Mouse (Mus musculus) limb, embryonic 10.5 days (tissue): Measurements from ENCODE around the gene Nhej1. TPM values are rescaled to one million over a fixed set of nuclear protein-coding genes. Genes with fewer than 3 reads are reported as not detected.

ENCODE experiments used
- DNase-seq: peaks from one replicate; pipeline ENCODE4 v3.0.0-alpha.2; 2017; ENCODE audit warnings: low spot score
- H3K27ac ChIP-seq: fragments of 300-500 bp; sonication (generic); 2 replicates; pipeline ENCODE4 v1.5.1; 2016; ENCODE audit warnings: mild to moderate bottlenecking
- H3K27me3 ChIP-seq: fragments of 300-500 bp; sonication (generic); 2 replicates; pipeline ENCODE4 v1.6.1; 2016; ENCODE audit warnings: low read depth, mild to moderate bottlenecking; ENCODE audit not compliant: poor library complexity, severe bottlenecking
- H3K36me3 ChIP-seq: fragments of 300-500 bp; sonication (generic); 2 replicates; pipeline ENCODE4 v1.6.1; 2016; ENCODE audit warnings: mild to moderate bottlenecking, moderate library complexity
- H3K4me1 ChIP-seq: fragments of 300-500 bp; sonication (generic); 2 replicates; pipeline ENCODE4 v1.6.1; 2016
- H3K4me3 ChIP-seq: fragments of 300-500 bp; sonication (generic); 2 replicates; pipeline ENCODE4 v1.5.1; 2016; ENCODE audit warnings: mild to moderate bottlenecking, moderate library complexity
- H3K9me3 ChIP-seq: fragments of 300-500 bp; sonication (generic); replicated peaks from 2 replicates; pipeline ENCODE4 v1.6.1; 2016; ENCODE audit warnings: mild to moderate bottlenecking
- WGBS: fragments of 180-500 bp; shearing (Covaris S2); methylation state at CpG from one replicate; pipeline ENCODE4 v1.1.7; 2016; 5-methylcytosine and 5-hydroxymethylcytosine counted together
- polyA plus RNA-seq: library from polyadenylated mRNA; unstranded; fragments of >200 nt; fragmentation: Nextera tagmentation; extraction: Ambion mirVana; gene quantifications from 2 replicates; pipeline ENCODE4 v1.2.1, GENCODE M21; 2016

Gene Nhej1
- polyA plus RNA-seq, 1 experiment from 2014 or later: 13.3 TPM

GRCm38 (mm10) chr1:75040429-75040828 lies 84.6 kb downstream of the Nhej1 start:
- Histone ChIP-seq H3K36me3 (no peaks in the 10 kb centered on the region), H3K9me3 (no peaks in the 10 kb centered on the region), H3K27ac (no peak overlapping the region), H3K4me1 (peaks cover 8% of the 10 kb centered on the region), H3K27me3 (no peaks in the 10 kb centered on the region), H3K4me3 (no peak overlapping the region)
- WGBS: 16% methylated on average over 7 of the region's 7 CpGs
- DNase-seq: peak; percentile 34

GRCm38 (mm10) chr1:75032041-75032440 lies 93.0 kb downstream of the Nhej1 start:
- H3K9me3 ChIP-seq: no peaks in the 10 kb centered on the region
- WGBS: 90% methylated on average over 10 of the region's 10 CpGs
- DNase-seq: no peak
- H3K36me3 ChIP-seq: no peaks in the 10 kb centered on the region
- H3K4me3 ChIP-seq: no peak overlapping the region
- H3K4me1 ChIP-seq: no peaks in the 10 kb centered on the region
- no peak overlapping the region for H3K27ac ChIP-seq
- H3K27me3 ChIP-seq: no peaks in the 10 kb centered on the region

GRCm38 (mm10) chr1:75027061-75027779 lies 97.8 kb downstream of the Nhej1 start:
- 27% methylated on average over 2 of the region's 2 CpGs for WGBS
- Histone ChIP-seq H3K27me3 (no peaks in the 10 kb centered on the region), H3K9me3 (no peaks in the 10 kb centered on the region), H3K27ac (no peak overlapping the region), H3K36me3 (no peaks in the 10 kb centered on the region), H3K4me3 (no peak overlapping the region), H3K4me1 (no peaks in the 10 kb centered on the region)
- DNase-seq: no peak

- Histone ChIP-seq H3K9me3 (no peaks in the 10 kb centered on the region), H3K27me3 (no peaks in the 10 kb centered on the region), H3K4me3 (no peak overlapping the region), H3K36me3 (no peaks in the 10 kb centered on the region), H3K27ac (no peak overlapping the region), H3K4me1 (no peaks in the 10 kb centered on the region)
- 79% methylated on average over 7 of the region's 7 CpGs for WGBS
- no peak for DNase-seq
These were observed 100.4 kb downstream of the Nhej1 start for GRCm38 (mm10) chr1:75024419-75025199.

- no peak overlapping the region for H3K4me3 ChIP-seq
- no peak overlapping the region for H3K27ac ChIP-seq
- no peaks in the 10 kb centered on the region for H3K27me3 ChIP-seq
- no peak for DNase-seq
- no peaks in the 10 kb centered on the region for H3K36me3 ChIP-seq
- H3K4me1 ChIP-seq: no peaks in the 10 kb centered on the region
- no peaks in the 10 kb centered on the region for H3K9me3 ChIP-seq
- WGBS: 78% methylated on average over 5 of the region's 5 CpGs
These were observed 102.8 kb downstream of the Nhej1 start for GRCm38 (mm10) chr1:75022216-75022615.

GRCm38 (mm10) chr1:75016846-75017245 lies 108.2 kb downstream of the Nhej1 start:
- no peak overlapping the region for H3K4me3 ChIP-seq
- no peaks in the 10 kb centered on the region for H3K9me3 ChIP-seq
- DNase-seq: peak; percentile 90
- no peak overlapping the region for H3K27ac ChIP-seq
- H3K4me1 ChIP-seq: peaks cover 18% of the 10 kb centered on the region
- H3K27me3 ChIP-seq: peaks cover 10% of the 10 kb centered on the region; the same call in 1 of the 2 replicates
- no peaks in the 10 kb centered on the region for H3K36me3 ChIP-seq
- WGBS: 4% methylated on average over 6 of the region's 6 CpGs

GRCm38 (mm10) chr1:75015551-75016265 lies 109.3 kb downstream of the Nhej1 start:
- Histone ChIP-seq H3K27ac (no peak overlapping the region), H3K27me3 (peaks cover 10% of the 10 kb centered on the region; the same call in 1 of the 2 replicates), H3K36me3 (no peaks in the 10 kb centered on the region), H3K4me3 (no peak overlapping the region), H3K4me1 (peaks cover 18% of the 10 kb centered on the region), H3K9me3 (no peaks in the 10 kb centered on the region)
- 26% methylated on average over 13 of the region's 13 CpGs for WGBS
- DNase-seq: peak; percentile 35

GRCm38 (mm10) chr1:75014210-75014845 lies 110.7 kb downstream of the Nhej1 start:
- Histone ChIP-seq H3K9me3 (no peaks in the 10 kb centered on the region), H3K4me1 (peaks cover 18% of the 10 kb centered on the region), H3K27ac (no peak overlapping the region), H3K36me3 (no peaks in the 10 kb centered on the region), H3K4me3 (no peak overlapping the region), H3K27me3 (peaks cover 10% of the 10 kb centered on the region; the same call in 1 of the 2 replicates)
- no peak for DNase-seq
- 44% methylated on average over 5 of the region's 5 CpGs for WGBS

GRCm38 (mm10) chr1:75010817-75011216 lies 114.2 kb downstream of the Nhej1 start:
- Histone ChIP-seq H3K27me3 (peaks cover 6% of the 10 kb centered on the region; the same call in 1 of the 2 replicates), H3K9me3 (no peaks in the 10 kb centered on the region)

GRCm38 (mm10) chr1:75010203-75010602 lies 114.8 kb downstream of the Nhej1 start:
- 77% methylated on average over 2 of the region's 2 CpGs for WGBS
- Histone ChIP-seq H3K27me3 (no peaks in the 10 kb centered on the region; the same call in 1 of the 2 replicates), H3K9me3 (no peaks in the 10 kb centered on the region), H3K4me3 (no peak overlapping the region), H3K4me1 (peaks cover 12% of the 10 kb centered on the region), H3K36me3 (no peaks in the 10 kb centered on the region), H3K27ac (no peak overlapping the region)
- DNase-seq: no peak

More at GRCm38 (mm10) chr1:75010817-75011216, 114.2 kb downstream of the Nhej1 start:
- Histone ChIP-seq H3K27ac (no peak overlapping the region), H3K36me3 (no peaks in the 10 kb centered on the region), H3K4me1 (peaks cover 16% of the 10 kb centered on the region), H3K4me3 (no peak overlapping the region)
- no peak for DNase-seq

GRCm38 (mm10) chr1:75006016-75006415 lies 119.0 kb downstream of the Nhej1 start:
- 52% methylated on average over 4 of the region's 4 CpGs for WGBS
- no peak for DNase-seq
- H3K4me1 ChIP-seq: 0 out of 2 replicates have a peak, but pooled peaks cover 3% of the 10 kb centered on the region
- H3K36me3 ChIP-seq: no peaks in the 10 kb centered on the region
- H3K9me3 ChIP-seq: no peaks in the 10 kb centered on the region
- H3K27me3 ChIP-seq: no peaks in the 10 kb centered on the region
- H3K27ac ChIP-seq: no peak overlapping the region
- no peak overlapping the region for H3K4me3 ChIP-seq

GRCm38 (mm10) chr1:75001183-75001582 lies 123.8 kb downstream of the Nhej1 start:
- H3K4me1 ChIP-seq: 0 out of 2 replicates have a peak, but pooled peaks cover 3% of the 10 kb centered on the region
- H3K27me3 ChIP-seq: no peaks in the 10 kb centered on the region
- no peak for DNase-seq
- WGBS: 85% methylated on average over 6 of the region's 6 CpGs
- H3K36me3 ChIP-seq: no peaks in the 10 kb centered on the region
- H3K9me3 ChIP-seq: no peaks in the 10 kb centered on the region
- H3K4me3 ChIP-seq: no peak overlapping the region
- no peak overlapping the region for H3K27ac ChIP-seq
